Mouse (Mus musculus) G1E (cell line): ENCODE measurements around the gene Fut1. TPM values are rescaled to one million over a fixed set of nuclear protein-coding genes. Genes with fewer than 3 reads are reported as not detected.

ENCODE experiments used
- ATAC-seq: 2 replicates; pipeline ENCODE4 v1.8.0; 2016; ENCODE audit warnings: mild to moderate bottlenecking; ENCODE audit not compliant: insufficient number of reproducible peaks, poor library complexity, low FRiP score, severe bottlenecking; ENCODE audit errors: extremely low read depth
- DNase-seq: peaks from one replicate; pipeline ENCODE4 v3.0.0; 2012; ENCODE audit warnings: low spot score
- H3K27me3 ChIP-seq: 2 replicates; pipeline ENCODE4 v1.6.1; 2012; ENCODE audit warnings: mild to moderate bottlenecking, low read length, inconsistent platforms; ENCODE audit not compliant: insufficient read depth
- H3K36me3 ChIP-seq: replicated peaks from 2 replicates; pipeline ENCODE3; 2012; ENCODE audit warnings: mild to moderate bottlenecking, inconsistent platforms
- H3K4me1 ChIP-seq: 2 replicates; pipeline ENCODE4 v1.6.1; 2012; ENCODE audit warnings: low read depth, low read length, inconsistent platforms, mixed read lengths; ENCODE audit not compliant: insufficient read depth
- H3K4me3 ChIP-seq: 2 replicates; pipeline ENCODE4 v1.5.1; 2012; ENCODE audit warnings: low read depth, mild to moderate bottlenecking, inconsistent platforms, low read length, moderate library complexity, mixed read lengths
- H3K9me3 ChIP-seq: replicated peaks from 2 replicates; pipeline ENCODE4 v1.6.1; 2012; ENCODE audit warnings: inconsistent platforms
- CTCF ChIP-seq: IDR thresholded peaks from 2 replicates; pipeline ENCODE4 v1.5.1; 2012; ENCODE audit warnings: low read depth, low read length, inconsistent platforms, mixed read lengths
- GATA1 ChIP-seq: IDR thresholded peaks from 2 replicates; pipeline ENCODE4 v1.6.1; 2012; ENCODE audit warnings: borderline replicate concordance, low read length, inconsistent platforms, mixed read lengths
- GATA2 ChIP-seq: IDR thresholded peaks from 2 replicates; pipeline ENCODE4 v1.6.1; 2012; ENCODE audit warnings: low read depth, low read length, inconsistent platforms, borderline replicate concordance
- POLR2AphosphoS5 ChIP-seq: IDR thresholded peaks from 2 replicates; pipeline ENCODE4 v1.6.1; 2012; ENCODE audit warnings: low read depth, low read length, inconsistent platforms; ENCODE audit not compliant: insufficient replicate concordance
- TAL1 ChIP-seq: conservative IDR thresholded peaks from 2 replicates; pipeline ENCODE4 v1.6.1; 2012; ENCODE audit warnings: low read depth, low read length, inconsistent platforms, mixed read lengths
- polyA plus RNA-seq: library from polyadenylated mRNA; stranded (reverse); fragments of >175 nt; gene quantifications from 2 replicates; pipeline ENCODE4 v1.2.3, GENCODE M21; 2012
- total RNA-seq, 2 experiments: library from RNA; stranded (forward) in 1 of 2; stranded (reverse) in 1 of 2; fragments of 200-1000 nt in 1 of 2; fragments of >200 nt in 1 of 2; fragmentation: Nextera tagmentation in 1 of 2; gene quantifications; 2 replicates each; pipeline ENCODE4 v1.2.3; 2014 to 2017

The Fut1 gene
- total and polyA plus RNA-seq, 3 experiments, result 0.16 TPM; not detected in 2

GRCm38 (mm10) chr7:45598960-45599879 is 17.9 kb upstream of the Fut1 start:
- Histone ChIP-seq H3K4me1 (peaks cover 28% of the 10 kb centered on the region), H3K4me3 (no peak overlapping the region), H3K9me3 (no peaks in the 10 kb centered on the region), H3K27me3 (peaks cover 35% of the 10 kb centered on the region), H3K36me3 (no peaks in the 10 kb centered on the region)
- DNase-seq, result no peak
- TF ChIP-seq GATA1, result no peak
- no peak for TF ChIP-seq TAL1
- TF ChIP-seq CTCF, result no peak
- no peak for TF ChIP-seq GATA2
- TF ChIP-seq POLR2AphosphoS5, result no peak
- no peak for ATAC-seq

- ATAC-seq, result no peak
- TF ChIP-seq CTCF (no peak), GATA1 (no peak), POLR2AphosphoS5 (no peak), GATA2 (no peak), TAL1 (no peak)
- H3K36me3 ChIP-seq, result no peaks in the 10 kb centered on the region
- H3K4me3 ChIP-seq, result no peak overlapping the region
- DNase-seq, result no peak
- H3K9me3 ChIP-seq, result no peaks in the 10 kb centered on the region
- H3K4me1 ChIP-seq, result no peaks in the 10 kb centered on the region
- peaks cover 28% of the 10 kb centered on the region for H3K27me3 ChIP-seq
Observed at GRCm38 (mm10) chr7:45605704-45606289, 11.3 kb upstream of the Fut1 start.

GRCm38 (mm10) chr7:45609511-45609910 is 7.6 kb upstream of the Fut1 start:
- no peaks in the 10 kb centered on the region for H3K9me3 ChIP-seq
- no peak for ATAC-seq
- H3K27me3 ChIP-seq, result peaks cover 30% of the 10 kb centered on the region
- DNase-seq, result no peak
- no peaks in the 10 kb centered on the region for H3K4me1 ChIP-seq
- H3K4me3 ChIP-seq, result no peak overlapping the region
- no peaks in the 10 kb centered on the region for H3K36me3 ChIP-seq
- TF ChIP-seq GATA1, result no peak
- no peak for TF ChIP-seq TAL1
- no peak for TF ChIP-seq CTCF
- TF ChIP-seq POLR2AphosphoS5, result no peak
- TF ChIP-seq GATA2, result no peak

- no peak for TF ChIP-seq GATA2
- TF ChIP-seq GATA1, result no peak
- TF ChIP-seq CTCF, result no peak
- TF ChIP-seq POLR2AphosphoS5, result no peak
- no peak for TF ChIP-seq TAL1
- 0 out of 2 replicates have a peak, but pooled peaks cover 2% of the 10 kb centered on the region for H3K4me1 ChIP-seq
- ATAC-seq, result no peak
- H3K36me3 ChIP-seq, result no peaks in the 10 kb centered on the region
- H3K27me3 ChIP-seq, result peaks cover 51% of the 10 kb centered on the region
- DNase-seq, result no peak
- H3K4me3 ChIP-seq, result no peak overlapping the region
- no peaks in the 10 kb centered on the region for H3K9me3 ChIP-seq
Observed at GRCm38 (mm10) chr7:45616277-45616676, 812 bp upstream of the Fut1 start.

- peaks cover 55% of the 10 kb centered on the region for H3K27me3 ChIP-seq
- TF ChIP-seq POLR2AphosphoS5 (no peak), GATA1 (no peak), TAL1 (no peak), GATA2 (no peak)
- DNase-seq (no peak), ATAC-seq (no peak)
- H3K9me3 ChIP-seq, result no peaks in the 10 kb centered on the region
- H3K4me1 ChIP-seq, result 0 out of 2 replicates have a peak, but pooled peaks cover 2% of the 10 kb centered on the region
- no peak overlapping the region for H3K4me3 ChIP-seq
- no peaks in the 10 kb centered on the region for H3K36me3 ChIP-seq
Observed at GRCm38 (mm10) chr7:45618316-45618715, 1.2 kb downstream of the Fut1 start.

- TF ChIP-seq GATA2 (no peak), TAL1 (no peak)
- ATAC-seq, result no peak
- no peak for DNase-seq
- Histone ChIP-seq H3K9me3 (no peaks in the 10 kb centered on the region), H3K27me3 (peaks cover 50% of the 10 kb centered on the region), H3K36me3 (no peaks in the 10 kb centered on the region), H3K4me1 (0 out of 2 replicates have a peak, but pooled peaks cover 2% of the 10 kb centered on the region), H3K4me3 (no peak overlapping the region)
Observed at GRCm38 (mm10) chr7:45619592-45619991, 2.5 kb downstream of the Fut1 start.
